Mouse (Mus musculus): Measurements from ENCODE around the gene Nubpl. TPM values are rescaled to one million over a fixed set of nuclear protein-coding genes. Genes with fewer than 3 reads are reported as not detected.

Gene Nubpl
- total RNA-seq, 2 experiments from 2014 or later, result 9.1 to 10.7 TPM

DNA sequence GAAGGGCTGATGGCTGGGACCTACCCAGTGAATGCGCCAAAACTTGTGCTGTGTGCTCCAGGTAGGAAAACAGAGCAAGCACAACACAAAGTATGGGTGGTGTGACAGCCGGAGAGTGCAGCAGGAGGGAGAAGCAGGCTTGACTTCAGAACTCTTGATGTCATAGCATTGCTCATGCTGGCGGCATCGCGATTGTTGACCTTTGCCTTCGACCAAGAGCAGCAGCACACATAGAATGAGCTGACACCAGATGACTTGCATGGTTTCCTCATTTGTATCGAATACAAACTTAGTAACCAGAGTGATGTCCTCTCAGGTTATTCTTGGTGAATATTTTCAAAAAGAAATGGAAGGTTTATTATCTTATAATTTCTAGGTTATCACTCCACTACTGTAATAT, 211.1 kb downstream of the Nubpl start:
- DNase-seq (ENCODE audit: low spot score), result no peak
- intact Hi-C loops (cut with DNase I), result no loop called here

DNA sequence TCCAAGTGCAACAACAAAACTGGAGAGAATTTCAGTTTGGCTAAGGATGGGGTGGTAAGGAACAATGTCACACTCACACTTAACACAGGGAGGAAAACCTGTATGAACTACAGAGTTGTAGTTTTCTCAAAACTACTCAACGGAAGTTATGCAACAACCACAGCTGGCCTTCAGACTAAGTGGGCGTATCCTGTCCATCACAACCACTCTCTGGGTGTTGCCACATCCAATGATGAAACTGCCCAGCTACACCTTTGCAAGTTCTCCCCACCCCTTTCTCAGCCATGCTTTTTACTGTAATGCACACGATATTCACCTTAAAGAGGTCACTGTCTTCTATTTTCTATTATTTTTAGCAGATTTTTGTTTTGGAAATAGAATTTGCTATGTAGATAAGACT, 217.3 kb downstream of the Nubpl start:
- intact Hi-C loops (cut with DNase I), result no loop called here
- DNase-seq (ENCODE audit: low spot score), result no peak

DNA sequence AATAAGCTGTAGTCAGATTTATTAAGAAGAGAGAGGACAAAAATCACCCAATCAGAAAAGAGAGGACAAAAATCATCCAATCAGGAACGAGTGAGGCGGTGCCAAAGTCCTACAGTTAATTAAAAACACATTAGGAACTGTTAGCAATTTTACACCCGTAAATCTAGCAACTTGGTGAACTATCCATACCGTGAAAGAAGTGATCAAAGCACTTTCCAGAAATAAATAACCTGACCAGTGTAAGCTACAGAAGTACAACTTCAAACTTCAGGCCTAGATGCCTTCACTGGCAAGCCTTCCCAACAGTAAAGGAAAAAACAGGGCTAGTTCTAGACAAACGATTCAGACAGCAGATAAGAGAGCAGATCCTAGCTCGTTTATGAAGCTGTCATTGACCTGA, 220.1 kb downstream of the Nubpl start:
- no peak for DNase-seq (ENCODE audit: low spot score)
- intact Hi-C loops (cut with DNase I), result no loop called here

- intact Hi-C loops (cut with DNase I), result no loop called here
- no peak for DNase-seq (ENCODE audit: low spot score)
Observed at GRCm38 (mm10) chr12:52318426-52318825, 220.9 kb downstream of the Nubpl start.

DNA sequence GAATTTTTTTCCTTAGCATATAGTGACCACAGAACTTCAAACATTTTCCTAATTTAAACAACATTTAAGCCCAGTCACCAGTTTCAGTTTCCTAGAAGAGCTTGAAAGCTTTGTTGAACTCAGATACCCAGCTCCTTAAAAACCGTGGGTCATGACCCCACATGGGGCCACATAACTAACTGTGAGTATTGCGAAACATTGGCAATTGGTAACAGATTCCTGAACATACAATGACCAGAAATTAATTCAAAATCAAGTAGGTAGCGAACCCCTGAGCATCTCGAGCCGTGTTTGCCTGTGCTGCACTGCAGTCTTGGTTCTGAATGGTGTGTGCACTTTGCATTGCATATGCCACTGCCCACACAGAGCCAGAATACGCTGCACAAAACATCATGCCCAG, 221.6 kb downstream of the Nubpl start:
- DNase-seq (ENCODE audit: low spot score), result no peak
- intact Hi-C loops (cut with DNase I), result no loop called here

- no peak for DNase-seq (ENCODE audit: low spot score)
- intact Hi-C loops (cut with DNase I), result no loop called here
Observed at GRCm38 (mm10) chr12:52328488-52328887, 231.0 kb downstream of the Nubpl start.

DNA sequence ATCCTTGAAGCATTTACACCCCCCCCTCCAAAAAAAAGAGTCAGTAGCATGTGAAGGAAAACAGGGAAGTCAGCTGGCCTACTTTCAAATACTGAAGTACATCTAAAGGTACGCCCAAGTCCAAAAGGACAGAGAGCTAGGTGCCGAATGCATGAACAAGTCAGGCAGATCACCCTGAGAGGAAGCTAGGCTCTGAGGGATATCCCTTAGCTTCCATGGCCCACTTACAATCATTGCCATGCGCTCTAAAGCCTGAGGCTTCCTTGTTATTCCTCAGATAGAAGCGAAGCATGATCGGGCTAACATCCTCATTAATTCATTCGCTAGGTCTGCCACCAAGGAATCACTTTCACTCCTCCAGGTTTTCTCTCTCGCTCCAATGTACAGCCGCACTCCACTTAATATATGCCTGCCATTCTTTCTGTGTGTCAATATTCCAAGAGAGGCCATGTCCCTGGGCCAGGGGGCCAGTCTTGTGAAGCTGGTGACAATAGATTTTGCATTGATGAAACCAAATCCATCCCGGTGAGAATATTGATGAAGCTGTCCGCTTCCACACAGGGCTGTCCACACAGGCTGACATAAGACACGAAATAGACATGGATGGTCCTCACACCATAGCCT, 237.7 kb downstream of the Nubpl start:
- intact Hi-C loops (cut with DNase I), result no loop called here
- no peak for DNase-seq (ENCODE audit: low spot score)

DNA sequence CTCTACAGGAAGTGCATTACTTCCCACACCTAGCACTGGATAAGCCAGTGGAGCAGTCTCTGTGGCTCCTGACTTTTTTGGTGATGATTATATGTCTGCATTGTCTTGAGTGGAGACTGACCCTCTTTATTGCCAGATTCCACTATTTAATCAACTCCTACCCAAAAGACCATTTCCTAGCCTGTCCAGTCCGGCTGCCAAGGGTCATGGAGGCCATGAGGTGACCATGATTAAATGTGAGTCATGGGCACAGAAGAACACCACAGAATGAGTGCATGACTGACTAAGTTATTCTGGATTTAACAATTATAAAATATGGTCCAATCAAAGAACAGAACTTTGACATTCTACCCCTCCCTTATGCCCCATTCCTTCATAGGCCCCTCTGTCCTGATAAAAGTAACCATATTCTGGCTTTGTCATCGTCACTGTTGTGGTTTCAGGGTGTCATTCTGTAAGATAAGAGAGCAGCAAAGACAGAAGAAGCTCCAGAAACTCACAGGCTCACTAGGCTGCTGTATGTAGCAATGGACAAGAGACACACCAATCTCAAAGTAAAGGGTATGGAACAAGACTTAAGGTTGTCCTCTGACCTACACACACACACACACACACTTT, 240.7 kb downstream of the Nubpl start:
- intact Hi-C loops (cut with DNase I), result no loop called here
- DNase-seq (ENCODE audit: low spot score), result no peak

DNA sequence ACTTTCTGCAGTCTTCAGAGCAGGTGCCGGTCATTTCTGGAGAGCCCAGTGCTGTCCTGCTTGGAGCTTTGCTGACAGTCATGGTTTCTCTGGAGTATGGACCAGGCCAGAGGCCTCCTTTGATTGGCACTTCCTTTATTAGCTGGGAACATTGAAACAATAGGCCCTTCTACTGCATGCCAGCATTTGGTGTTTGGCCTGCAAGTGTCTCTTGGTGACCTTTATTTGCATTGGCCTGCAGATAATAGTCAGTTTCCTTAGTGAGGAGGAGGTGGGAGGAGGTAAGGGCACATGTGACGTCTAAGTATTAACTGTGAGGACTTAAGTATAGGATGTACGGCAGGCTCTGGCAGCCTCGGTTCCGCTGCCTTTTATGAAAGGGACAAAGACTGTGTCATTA, 249.1 kb downstream of the Nubpl start:
- intact Hi-C loops (cut with DNase I), result no loop called here
- DNase-seq (ENCODE audit: low spot score), result no peak

DNA sequence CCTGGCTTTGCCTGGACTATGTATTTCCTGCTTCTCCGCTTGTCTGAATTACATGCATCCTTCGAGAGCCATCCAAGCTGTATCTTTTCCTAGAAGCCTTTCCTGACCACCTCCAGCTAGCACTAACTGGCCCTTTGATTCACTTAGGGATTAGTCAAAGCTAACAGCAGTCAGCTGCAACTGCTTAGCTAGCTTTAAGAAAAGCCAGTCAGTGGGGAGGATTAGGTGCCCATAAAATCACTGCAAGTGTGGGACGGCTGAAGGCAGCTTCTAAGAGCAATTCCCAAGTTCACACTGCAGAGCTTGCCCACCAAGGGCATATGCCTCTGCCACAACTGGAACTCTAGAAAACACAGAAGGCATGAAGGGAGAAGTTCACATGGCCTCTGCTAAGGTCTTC, 252.7 kb downstream of the Nubpl start:
- intact Hi-C loops (cut with DNase I), result no loop called here
- DNase-seq (ENCODE audit: low spot score), result no peak

DNA sequence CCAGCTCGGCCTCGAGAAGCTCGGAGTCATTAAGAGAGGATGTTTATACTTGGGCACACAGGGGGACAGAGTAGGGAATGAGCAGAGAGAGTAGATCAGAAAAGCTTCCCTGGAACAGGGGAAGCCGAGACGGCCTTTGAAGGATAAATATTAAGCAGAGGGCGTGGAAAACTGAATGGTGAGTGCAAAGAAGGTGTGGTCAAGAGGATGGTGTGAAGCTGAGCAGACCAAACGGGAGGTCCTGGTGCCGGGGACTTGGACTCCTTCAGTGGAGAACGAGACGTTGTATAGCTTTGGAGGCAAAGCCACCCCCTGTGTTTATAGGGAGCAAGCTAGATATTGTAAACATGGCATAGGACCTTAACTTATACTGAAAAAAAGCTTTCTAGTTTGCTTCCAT, 261.9 kb downstream of the Nubpl start:
- DNase-seq (ENCODE audit: low spot score), result no peak
- intact Hi-C loops (cut with DNase I), result no loop called here

- intact Hi-C loops (cut with DNase I), result loop anchor here (5.0 kb wide), 1 partner anchor 73 kb away; no protein-coding TSS in a partner anchor
- DNase-seq (ENCODE audit: low spot score), result no peak
Observed at GRCm38 (mm10) chr12:52360136-52360535, 262.6 kb downstream of the Nubpl start.

DNA sequence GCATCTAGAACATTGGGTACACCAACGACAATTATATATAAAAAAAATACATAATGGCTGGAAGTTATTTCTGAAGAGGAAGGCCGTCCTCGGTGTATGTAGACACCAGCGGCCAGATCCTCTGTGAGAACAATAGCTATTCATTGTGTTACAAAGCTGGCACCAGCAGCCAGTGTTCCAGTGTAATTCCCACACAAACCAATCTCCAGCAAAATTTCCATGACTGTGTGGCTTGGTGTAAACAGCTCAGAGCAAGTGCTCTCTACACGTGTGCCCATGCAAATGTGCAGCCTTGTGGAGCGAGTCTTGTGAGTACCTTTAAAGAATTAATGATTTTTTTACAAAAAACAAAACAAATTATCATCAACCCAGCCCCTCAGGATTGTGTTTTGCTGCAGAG, 263.7 kb downstream of the Nubpl start:
- no peak for DNase-seq (ENCODE audit: low spot score)
- intact Hi-C loops (cut with DNase I), result loop anchor here (5.0 kb wide), 1 partner anchor 74 kb away; no protein-coding TSS in a partner anchor

Other genes with a start within 250 kb of the Nubpl start
- 10 to 100 TPM; 18.9 to 21.6 TPM for gene Heatr5a, start 126.4 kb upstream of the Nubpl start, total RNA-seq (2021)
- 1 to 10 TPM; 4.9 to 5.2 TPM for gene Dtd2, start 91.2 kb upstream of the Nubpl start, total RNA-seq (2021)
- gene Gpr33, start 69.7 kb upstream of the Nubpl start, total RNA-seq (2021), result not detected